Mouse (Mus musculus) kidney, postnatal 0 days (tissue): ENCODE measurements around the gene Gtf2h3. TPM values are rescaled to one million over a fixed set of nuclear protein-coding genes. Genes with fewer than 3 reads are reported as not detected.

Source experiments
- ATAC-seq: fragments of 200-750 bp; cut with Nextera tagmentation; replicated peaks from 2 replicates; pipeline ENCODE4 v1.8.0; 2017; ENCODE audit warnings: low read depth, moderate number of reproducible peaks, moderate TSS enrichment, moderate library complexity; ENCODE audit not compliant: low FRiP score
- DNase-seq: peaks from one replicate; pipeline ENCODE4 v3.0.0-alpha.2; 2016; ENCODE audit warnings: low spot score
- H3K27ac ChIP-seq: fragments of 300-500 bp; sonication (generic); 2 replicates; pipeline ENCODE4 v1.5.1; 2014; ENCODE audit warnings: mild to moderate bottlenecking
- H3K27me3 ChIP-seq: fragments of 300-500 bp; sonication (generic); 2 replicates; pipeline ENCODE4 v1.6.1; 2014; ENCODE audit warnings: low read length, mixed read lengths; ENCODE audit not compliant: insufficient read depth
- H3K36me3 ChIP-seq: fragments of 300-500 bp; sonication (generic); 2 replicates; pipeline ENCODE4 v1.6.1; 2014; ENCODE audit warnings: low read length, mixed read lengths; ENCODE audit not compliant: insufficient read depth
- H3K4me1 ChIP-seq: fragments of 300-500 bp; sonication (generic); replicated peaks from 2 replicates; pipeline ENCODE4 v1.6.1; 2014; ENCODE audit warnings: antibody characterized with exemption, low read length, mixed read lengths; ENCODE audit not compliant: insufficient read depth
- H3K4me2 ChIP-seq: fragments of 300-500 bp; sonication (generic); 2 replicates; pipeline ENCODE4 v1.6.1; 2014; ENCODE audit warnings: mild to moderate bottlenecking, low read length, moderate library complexity, mixed read lengths
- H3K4me3 ChIP-seq: fragments of 300-500 bp; sonication (generic); replicated peaks from 2 replicates; pipeline ENCODE4 v1.5.1; 2014; ENCODE audit warnings: low read depth, low read length
- H3K9ac ChIP-seq: fragments of 300-500 bp; sonication (generic); 2 replicates; pipeline ENCODE4 v1.6.1; 2014; ENCODE audit warnings: low read depth, low read length
- H3K9me3 ChIP-seq: fragments of 300-500 bp; sonication (generic); replicated peaks from 2 replicates; pipeline ENCODE4 v1.6.1; 2016; ENCODE audit warnings: low read length, inconsistent platforms, mixed read lengths
- CTCF ChIP-seq: IDR thresholded peaks from 2 replicates; pipeline ENCODE4 v1.5.1; 2016; ENCODE audit warnings: antibody characterized with exemption, low read depth, mild to moderate bottlenecking, moderate library complexity
- WGBS: fragments of 180-500 bp; shearing (Covaris S2); extraction: QIAGEN DNeasy Blood & Tissue Kit; methylation state at CpG from one replicate; pipeline ENCODE4 v1.1.7; 2014; 5-methylcytosine and 5-hydroxymethylcytosine counted together
- polyA plus RNA-seq: library from polyadenylated mRNA; unstranded; fragments of >200 nt; fragmentation: Nextera tagmentation; extraction: Ambion mirVana; gene quantifications from 2 replicates; pipeline ENCODE4 v1.2.1, GENCODE M21; 2015

Gene Gtf2h3
- polyA plus RNA-seq, 1 experiment from 2014 or later: 44.6 TPM

DNA sequence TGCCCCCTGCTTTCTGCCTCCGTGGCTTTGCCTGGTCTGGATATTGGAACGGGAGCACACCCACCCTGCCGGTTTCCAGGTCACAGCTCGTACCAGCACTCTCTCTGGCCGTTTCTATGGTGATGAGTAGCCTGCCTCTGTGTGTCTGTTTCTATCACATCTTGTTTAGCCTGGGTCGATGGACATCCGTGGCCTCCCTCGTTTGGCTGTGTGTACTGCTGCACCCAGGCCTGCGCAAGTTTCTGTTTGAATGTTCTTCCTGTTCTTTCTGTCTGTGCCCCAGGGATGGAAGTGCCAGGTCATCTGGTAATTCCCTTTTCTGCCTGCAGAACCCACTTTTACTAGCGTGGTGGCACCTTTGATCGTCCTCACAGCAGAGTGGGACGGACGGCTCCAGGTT is 42.4 kb downstream of the Gtf2h3 start:
- no peaks in the 10 kb centered on the region for H3K9me3 ChIP-seq
- H3K4me1 ChIP-seq: no peaks in the 10 kb centered on the region
- DNase-seq (no peak), ATAC-seq (no peak)
- H3K4me3 ChIP-seq: no peak overlapping the region
- no peak overlapping the region for H3K27ac ChIP-seq
- no peaks in the 10 kb centered on the region for H3K27me3 ChIP-seq
- 78% methylated on average over 13 of the region's 13 CpGs for WGBS
- TF ChIP-seq CTCF: no peak
- no peaks in the 10 kb centered on the region for H3K36me3 ChIP-seq
- H3K4me2 ChIP-seq: no peak overlapping the region
- H3K9ac ChIP-seq: no peak overlapping the region

- H3K27ac ChIP-seq: no peak overlapping the region
- DNase-seq: no peak
- H3K9me3 ChIP-seq: no peaks in the 10 kb centered on the region
- WGBS: 89% methylated on average over 15 of the region's 15 CpGs
- no peaks in the 10 kb centered on the region for H3K36me3 ChIP-seq
- H3K9ac ChIP-seq: no peak overlapping the region
- H3K27me3 ChIP-seq: no peaks in the 10 kb centered on the region
- no peak overlapping the region for H3K4me2 ChIP-seq
- ATAC-seq: no peak
- peaks cover under 1% of the 10 kb centered on the region; the same call in 1 of the 2 replicates for H3K4me1 ChIP-seq
- no peak for TF ChIP-seq CTCF
- H3K4me3 ChIP-seq: no peak overlapping the region
These were observed 44.0 kb downstream of the Gtf2h3 start for GRCm38 (mm10) chr5:124622890-124623289.

- 88% methylated on average over 9 of the region's 9 CpGs for WGBS
- Histone ChIP-seq H3K27ac (no peak overlapping the region), H3K4me3 (no peak overlapping the region), H3K9ac (no peak overlapping the region), H3K4me2 (no peak overlapping the region), H3K9me3 (no peaks in the 10 kb centered on the region), H3K36me3 (no peaks in the 10 kb centered on the region), H3K4me1 (peaks cover 4% of the 10 kb centered on the region; the same call in 1 of the 2 replicates), H3K27me3 (no peaks in the 10 kb centered on the region)
- DNase-seq (no peak), ATAC-seq (no peak)
- TF ChIP-seq CTCF: no peak
These were observed 45.4 kb downstream of the Gtf2h3 start for GRCm38 (mm10) chr5:124624291-124624690.

GRCm38 (mm10) chr5:124628448-124629363 is 49.8 kb downstream of the Gtf2h3 start, which contains the start of gene Atp6v0a2:
Gene Atp6v0a2, plus strand, starts transcription at chr5:124628576.
- no peaks in the 10 kb centered on the region for H3K9me3 ChIP-seq
- peak within 1 kb of the TSS; percentile 93 for H3K9ac ChIP-seq
- peak; percentile 96 for DNase-seq
- under 1% methylated on average over 57 of the region's 58 CpGs for WGBS
- peak; percentile 94 for ATAC-seq
- peaks cover 13% of the 10 kb centered on the region for H3K4me1 ChIP-seq
- no peaks in the 10 kb centered on the region for H3K27me3 ChIP-seq
- no peaks in the 10 kb centered on the region for H3K36me3 ChIP-seq
- peak within 1 kb of the TSS; percentile 81 for H3K27ac ChIP-seq
- peak within 1 kb of the TSS; percentile 82 for H3K4me2 ChIP-seq
- no peak for TF ChIP-seq CTCF
- peak within 1 kb of the TSS; percentile 89 for H3K4me3 ChIP-seq

DNA sequence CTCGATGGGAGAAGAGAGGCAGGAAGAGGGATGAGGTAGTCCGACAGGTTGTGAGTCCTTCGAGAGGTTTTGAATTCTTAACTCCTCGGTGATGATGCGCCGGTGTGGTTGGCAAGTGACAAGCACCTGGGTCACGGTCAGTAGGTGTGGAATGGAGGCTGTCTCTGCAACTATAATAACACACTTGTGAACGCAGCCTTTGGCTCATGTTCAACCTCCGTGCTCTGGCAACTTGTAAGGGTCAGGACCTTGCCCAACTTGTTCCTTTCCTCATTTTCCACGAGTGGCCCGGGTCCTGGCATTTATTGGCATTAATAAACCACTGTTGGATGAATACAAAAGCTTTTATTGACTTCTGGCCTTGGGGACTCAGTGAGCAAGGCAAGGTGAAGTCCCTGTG is 50.7 kb downstream of the Gtf2h3 start:
- Histone ChIP-seq H3K9ac (peak overlapping the region; percentile 93), H3K4me2 (peak overlapping the region; percentile 82), H3K4me3 (peak overlapping the region; percentile 89), H3K4me1 (peaks cover 13% of the 10 kb centered on the region), H3K9me3 (no peaks in the 10 kb centered on the region), H3K27ac (no peak overlapping the region), H3K27me3 (no peaks in the 10 kb centered on the region), H3K36me3 (0 out of 2 replicates have a peak, but pooled peaks cover 3% of the 10 kb centered on the region)
- DNase-seq (no peak), ATAC-seq (0 out of 2 replicates have a peak, but pooled peaks have one; percentile 5)
- 12% methylated on average over 11 of the region's 11 CpGs for WGBS
- no peak for TF ChIP-seq CTCF

- Histone ChIP-seq H3K27me3 (no peaks in the 10 kb centered on the region), H3K4me3 (no peak overlapping the region), H3K9ac (no peak overlapping the region), H3K4me1 (peaks cover 13% of the 10 kb centered on the region), H3K36me3 (peaks cover 14% of the 10 kb centered on the region; the same call in 1 of the 2 replicates), H3K27ac (no peak overlapping the region), H3K9me3 (no peaks in the 10 kb centered on the region), H3K4me2 (no peak overlapping the region)
- no peak for DNase-seq
- 91% methylated on average over 11 of the region's 11 CpGs for WGBS
- TF ChIP-seq CTCF: no peak
- no peak for ATAC-seq
These were observed 52.7 kb downstream of the Gtf2h3 start for GRCm38 (mm10) chr5:124631685-124632084.
